Mouse (Mus musculus) bone marrow, adult 2 months (tissue): ENCODE measurements at regions not wholly inside any gene's neighbourhood (a gene's known extent, or its start where the extent isn't known, plus 50 kb on each side); places are given as distances from the start of the nearest gene placed in this dataset.

ENCODE experiments used
- CTCF ChIP-seq: fragments of 200-500 bp; IDR thresholded peaks from 2 replicates; pipeline ENCODE4 v1.5.1; 2011; ENCODE audit warnings: low read length, control low read depth; ENCODE audit not compliant: control insufficient read depth, insufficient read depth
- POLR2A ChIP-seq: fragments of 200-500 bp; IDR thresholded peaks from 2 replicates; pipeline ENCODE4 v1.6.1; 2011; ENCODE audit warnings: low read depth, mild to moderate bottlenecking, control low read depth, low read length, borderline replicate concordance; ENCODE audit not compliant: control insufficient read depth

DNA sequence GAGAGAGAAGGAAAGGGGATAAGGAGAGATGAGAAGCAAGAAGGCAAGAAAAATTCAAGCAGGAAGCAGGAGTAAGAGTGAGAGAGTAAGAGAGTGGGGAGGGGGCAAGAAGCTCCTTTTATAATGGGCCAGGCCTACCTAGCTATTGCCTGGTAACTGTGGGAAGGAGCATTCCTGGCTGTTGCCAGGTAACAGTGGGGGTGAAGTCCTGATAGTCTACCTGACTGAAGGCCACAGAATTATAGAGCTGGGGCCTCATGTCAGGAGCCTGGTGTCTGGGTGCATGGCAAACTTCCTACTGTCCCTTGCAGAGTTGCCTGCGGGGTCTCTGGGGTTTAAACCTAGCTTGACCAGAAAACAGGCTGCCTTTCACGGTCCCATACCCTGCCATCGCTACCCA, 107.0 kb upstream of the Prep start:
- no peak for TF ChIP-seq CTCF
- TF ChIP-seq POLR2A: no peak
